Mouse (Mus musculus) liver, adult 2 months (tissue): ENCODE measurements around the gene Tmem131l.

Experiments used
- CTCF ChIP-seq: fragments of 200-500 bp; IDR thresholded peaks from 2 replicates; pipeline ENCODE4 v1.5.1; 2011; ENCODE audit warnings: low read depth, low read length, control low read depth
- POLR2A ChIP-seq: fragments of 200-500 bp; IDR thresholded peaks from 2 replicates; pipeline ENCODE4 v1.6.1; 2011; ENCODE audit warnings: low read length, control low read depth; ENCODE audit not compliant: insufficient read depth; ENCODE audit errors: extremely low read depth

DNA sequence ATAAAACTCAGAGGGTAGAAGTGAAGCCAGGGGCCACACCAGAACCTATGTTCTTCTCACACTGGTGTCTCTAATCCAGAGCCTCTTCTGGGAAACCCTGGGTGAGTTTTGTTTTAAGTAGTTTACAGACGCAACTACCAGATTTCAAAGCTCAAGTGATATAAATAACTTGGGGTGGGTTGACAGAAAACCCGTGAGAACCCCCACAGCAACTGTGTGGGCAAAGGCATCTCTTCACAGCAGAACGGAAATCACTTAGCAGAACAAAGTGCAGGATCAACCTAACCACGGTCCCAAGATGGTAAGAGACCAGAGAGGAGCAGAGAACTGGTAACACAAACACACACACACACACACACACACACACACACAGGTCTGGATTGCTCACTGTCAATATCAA, 25.9 kb upstream of the Tmem131l start:
- TF ChIP-seq POLR2A (no peak), CTCF (no peak)
